Mouse (Mus musculus) heart, embryonic 12.5 days (tissue): ENCODE measurements around the gene Ahctf1. TPM values are rescaled to one million over a fixed set of nuclear protein-coding genes. Genes with fewer than 3 reads are reported as not detected.
"Not testable (repeated sequence)": the region's sequence is repeated elsewhere in the genome, so short reads cannot be mapped to it uniquely, and the experiment has no call there.

Experiments
- ATAC-seq: fragments of 200-750 bp; cut with Nextera tagmentation; 2 replicates; pipeline ENCODE4 v1.8.0; 2017; ENCODE audit warnings: moderate TSS enrichment, moderate library complexity; ENCODE audit not compliant: insufficient number of reproducible peaks, low FRiP score
- H3K27ac ChIP-seq: fragments of 300-500 bp; sonication (generic); 2 replicates; pipeline ENCODE4 v1.5.1; 2016; ENCODE audit warnings: mild to moderate bottlenecking, moderate library complexity; ENCODE audit not compliant: poor library complexity, severe bottlenecking
- H3K27me3 ChIP-seq: fragments of 300-500 bp; sonication (generic); replicated peaks from 2 replicates; pipeline ENCODE4 v1.6.1; 2016; ENCODE audit warnings: mild to moderate bottlenecking, moderate library complexity
- H3K36me3 ChIP-seq: fragments of 300-500 bp; sonication (generic); 2 replicates; pipeline ENCODE4 v1.6.1; 2016; ENCODE audit warnings: mild to moderate bottlenecking, moderate library complexity
- H3K4me1 ChIP-seq: fragments of 300-500 bp; sonication (generic); replicated peaks from 2 replicates; pipeline ENCODE4 v1.6.1; 2016; ENCODE audit warnings: mild to moderate bottlenecking
- H3K4me2 ChIP-seq: fragments of 300-500 bp; sonication (generic); 2 replicates; pipeline ENCODE4 v1.6.1; 2016; ENCODE audit warnings: mild to moderate bottlenecking, moderate library complexity
- H3K4me3 ChIP-seq: fragments of 300-500 bp; sonication (generic); 2 replicates; pipeline ENCODE4 v1.5.1; 2016; ENCODE audit warnings: mild to moderate bottlenecking
- H3K9ac ChIP-seq: fragments of 300-500 bp; sonication (generic); 2 replicates; pipeline ENCODE4 v1.6.1; 2016; ENCODE audit warnings: mild to moderate bottlenecking, moderate library complexity
- H3K9me3 ChIP-seq: fragments of 300-500 bp; sonication (generic); replicated peaks from 2 replicates; pipeline ENCODE4 v1.6.1; 2016; ENCODE audit warnings: mild to moderate bottlenecking, moderate library complexity
- WGBS: fragments of 180-500 bp; shearing (Covaris S2); methylation state at CpG from one replicate; pipeline ENCODE4 v1.1.7; 2016; 5-methylcytosine and 5-hydroxymethylcytosine counted together
- polyA plus RNA-seq: library from polyadenylated mRNA; unstranded; fragments of >200 nt; fragmentation: Nextera tagmentation; extraction: Ambion mirVana; gene quantifications from 2 replicates; pipeline ENCODE4 v1.2.1, GENCODE M21; 2016

Gene Ahctf1
- polyA plus RNA-seq, 1 experiment from 2014 or later = 22.5 TPM

- Histone ChIP-seq H3K4me2 (no peak overlapping the region), H3K27me3 (no peaks in the 10 kb centered on the region), H3K27ac (no peak overlapping the region), H3K4me3 (no peak overlapping the region), H3K9ac (no peak overlapping the region), H3K4me1 (no peaks in the 10 kb centered on the region), H3K9me3 (no peaks in the 10 kb centered on the region), H3K36me3 (peaks cover 72% of the 10 kb centered on the region)
- no peak for ATAC-seq
- 94% methylated on average over 11 of the region's 11 CpGs for WGBS
Observed at GRCm38 (mm10) chr1:179752276-179752675, 51.2 kb downstream of the Ahctf1 start.

- ATAC-seq = no peak
- H3K9ac ChIP-seq = no peak within 1 kb of the TSS
- H3K4me2 ChIP-seq = no peak within 1 kb of the TSS
- H3K4me3 ChIP-seq = no peak within 1 kb of the TSS
- no peaks in the 10 kb centered on the region for H3K27me3 ChIP-seq
- no peaks in the 10 kb centered on the region for H3K9me3 ChIP-seq
- no peak within 1 kb of the TSS for H3K27ac ChIP-seq
- H3K36me3 ChIP-seq = peaks cover 61% of the 10 kb centered on the region
- 93% methylated on average over 9 of the region's 9 CpGs for WGBS
- H3K4me1 ChIP-seq = peaks cover 5% of the 10 kb centered on the region; the same call in 1 of the 2 replicates
Observed at GRCm38 (mm10) chr1:179745171-179745570, 58.3 kb downstream of the Ahctf1 start, which contains the start of gene Kif28. Kif28 (minus strand) TSS chr1:179745271.

- no peaks in the 10 kb centered on the region for H3K27me3 ChIP-seq
- no peak overlapping the region for H3K9ac ChIP-seq
- H3K4me2 ChIP-seq = no peak overlapping the region
- ATAC-seq = no peak
- peaks cover 5% of the 10 kb centered on the region; the same call in 1 of the 2 replicates for H3K4me1 ChIP-seq
- H3K27ac ChIP-seq = no peak overlapping the region
- 81% methylated on average over 4 of the region's 4 CpGs for WGBS
- no peaks in the 10 kb centered on the region for H3K9me3 ChIP-seq
- H3K4me3 ChIP-seq = no peak overlapping the region
- peaks cover 51% of the 10 kb centered on the region for H3K36me3 ChIP-seq
Observed at GRCm38 (mm10) chr1:179743593-179744193, 59.8 kb downstream of the Ahctf1 start.

GRCm38 (mm10) chr1:179736483-179736882, 67.0 kb downstream of the Ahctf1 start:
- ATAC-seq = no peak
- H3K4me3 ChIP-seq = no peak overlapping the region
- H3K36me3 ChIP-seq = no peaks in the 10 kb centered on the region
- no peak overlapping the region for H3K27ac ChIP-seq
- 81% methylated on average over 3 of the region's 3 CpGs for WGBS
- H3K4me2 ChIP-seq = no peak overlapping the region
- H3K27me3 ChIP-seq = no peaks in the 10 kb centered on the region
- H3K4me1 ChIP-seq = no peaks in the 10 kb centered on the region
- H3K9me3 ChIP-seq = no peaks in the 10 kb centered on the region
- H3K9ac ChIP-seq = no peak overlapping the region

GRCm38 (mm10) chr1:179734500-179735474, 68.7 kb downstream of the Ahctf1 start:
- 0 out of 2 replicates have a peak overlapping the region, but pooled peaks have one; percentile 20 for H3K4me3 ChIP-seq
- peak overlapping the region; percentile 50 for H3K4me2 ChIP-seq
- no peaks in the 10 kb centered on the region for H3K4me1 ChIP-seq
- H3K9me3 ChIP-seq = no peaks in the 10 kb centered on the region
- no peak overlapping the region for H3K27ac ChIP-seq
- ATAC-seq = peak; percentile 22; the same call in 1 of the 2 replicates
- no peak overlapping the region for H3K9ac ChIP-seq
- no peaks in the 10 kb centered on the region for H3K27me3 ChIP-seq
- H3K36me3 ChIP-seq = no peaks in the 10 kb centered on the region
- WGBS = 27% methylated on average over 15 of the region's 15 CpGs

- Histone ChIP-seq H3K4me2 (no peak overlapping the region), H3K36me3 (no peaks in the 10 kb centered on the region), H3K9ac (no peak overlapping the region), H3K9me3 (peaks cover 4% of the 10 kb centered on the region), H3K27me3 (no peaks in the 10 kb centered on the region), H3K27ac (no peak overlapping the region), H3K4me1 (no peaks in the 10 kb centered on the region), H3K4me3 (no peak overlapping the region)
- no peak for ATAC-seq
- WGBS = 76% methylated on average over 3 of the region's 3 CpGs
Observed at GRCm38 (mm10) chr1:179731391-179731790, 72.1 kb downstream of the Ahctf1 start.

- Histone ChIP-seq H3K9ac (no peak overlapping the region), H3K27ac (no peak overlapping the region), H3K9me3 (peaks cover 4% of the 10 kb centered on the region), H3K4me2 (no peak overlapping the region), H3K4me1 (no peaks in the 10 kb centered on the region), H3K36me3 (no peaks in the 10 kb centered on the region), H3K27me3 (no peaks in the 10 kb centered on the region), H3K4me3 (no peak overlapping the region)
- no peak for ATAC-seq
- 80% methylated on average over 10 of the region's 10 CpGs for WGBS
Observed at GRCm38 (mm10) chr1:179728661-179729060, 74.8 kb downstream of the Ahctf1 start.

GRCm38 (mm10) chr1:179722811-179723469, 80.5 kb downstream of the Ahctf1 start:
- Histone ChIP-seq H3K4me1 (peaks cover 6% of the 10 kb centered on the region), H3K9ac (no peak overlapping the region), H3K9me3 (no peaks in the 10 kb centered on the region), H3K27me3 (no peaks in the 10 kb centered on the region), H3K36me3 (no peaks in the 10 kb centered on the region), H3K4me3 (no peak overlapping the region), H3K4me2 (no peak overlapping the region), H3K27ac (no peak overlapping the region)
- 70% methylated on average over 8 of the region's 8 CpGs for WGBS
- no peak for ATAC-seq

GRCm38 (mm10) chr1:179715786-179716185, 87.7 kb downstream of the Ahctf1 start:
- no peaks in the 10 kb centered on the region for H3K36me3 ChIP-seq
- H3K9ac ChIP-seq = no peak overlapping the region
- 84% methylated on average over 4 of the region's 4 CpGs for WGBS
- no peaks in the 10 kb centered on the region for H3K27me3 ChIP-seq
- 0 out of 2 replicates have a peak, but pooled peaks have one; percentile 39 for ATAC-seq
- no peak overlapping the region for H3K4me2 ChIP-seq
- no peaks in the 10 kb centered on the region for H3K4me1 ChIP-seq
- no peak overlapping the region for H3K4me3 ChIP-seq
- H3K27ac ChIP-seq = no peak overlapping the region
- H3K9me3 ChIP-seq = 0 out of 2 replicates have a peak, but pooled peaks cover 4% of the 10 kb centered on the region

GRCm38 (mm10) chr1:179715289-179715688, 88.2 kb downstream of the Ahctf1 start:
- not testable (repeated sequence) for H3K9ac ChIP-seq, H3K27ac ChIP-seq, H3K4me1 ChIP-seq, ATAC-seq, H3K4me2 ChIP-seq, H3K36me3 ChIP-seq, H3K4me3 ChIP-seq, H3K9me3 ChIP-seq, H3K27me3 ChIP-seq
- 71% methylated on average over 4 of the region's 4 CpGs for WGBS

- WGBS = 88% methylated on average over 3 of the region's 3 CpGs
- no peak for ATAC-seq
- Histone ChIP-seq H3K9me3 (0 out of 2 replicates have a peak, but pooled peaks cover 4% of the 10 kb centered on the region), H3K4me2 (no peak overlapping the region), H3K9ac (no peak overlapping the region), H3K27ac (no peak overlapping the region), H3K4me3 (no peak overlapping the region), H3K27me3 (no peaks in the 10 kb centered on the region), H3K4me1 (no peaks in the 10 kb centered on the region), H3K36me3 (no peaks in the 10 kb centered on the region)
Observed at GRCm38 (mm10) chr1:179713367-179713766, 90.1 kb downstream of the Ahctf1 start.
